Mouse (Mus musculus) mouse embryonic stem cell (cell line): Measurements from ENCODE around the gene Sbk2.

Source experiments
- in situ Hi-C, 2 experiments: fragments of 300-500 bp; cut with MboI; formaldehyde crosslinking; loops; 1 replicate in 1 of 2; 3 replicates in 1 of 2; pipeline ENCODE4 v1.14.3; 2019 to 2020; ENCODE audit warnings: low sequenced_read_pairs in 2 of 2, low pct_unique_long_range_greater_than_20kb in 1 of 2, mixed read lengths in 1 of 2; ENCODE audit not compliant: unreplicated experiment in 1 of 2

The Sbk2 gene

DNA sequence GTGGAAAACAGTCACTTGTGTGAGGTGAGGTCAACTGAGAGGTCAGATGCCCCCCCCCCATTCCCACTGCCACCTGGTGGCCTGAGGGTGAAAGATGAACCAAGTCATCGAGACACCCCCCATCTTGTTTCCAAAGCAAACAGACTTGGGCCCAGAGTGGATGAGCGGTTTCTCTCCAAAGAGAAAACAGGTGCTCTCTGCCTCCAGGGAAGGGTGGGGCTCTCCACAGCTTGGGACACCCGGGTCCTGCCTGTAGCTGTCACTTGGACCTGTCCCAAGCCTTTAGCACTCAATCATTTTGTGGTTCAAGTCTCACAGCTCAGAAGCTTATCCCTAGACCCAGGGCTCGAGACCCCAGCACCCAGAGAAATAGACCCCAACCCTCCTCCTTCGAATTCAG lies 679 bp downstream of the Sbk2 start:
- in situ Hi-C loops = no loop called here

DNA sequence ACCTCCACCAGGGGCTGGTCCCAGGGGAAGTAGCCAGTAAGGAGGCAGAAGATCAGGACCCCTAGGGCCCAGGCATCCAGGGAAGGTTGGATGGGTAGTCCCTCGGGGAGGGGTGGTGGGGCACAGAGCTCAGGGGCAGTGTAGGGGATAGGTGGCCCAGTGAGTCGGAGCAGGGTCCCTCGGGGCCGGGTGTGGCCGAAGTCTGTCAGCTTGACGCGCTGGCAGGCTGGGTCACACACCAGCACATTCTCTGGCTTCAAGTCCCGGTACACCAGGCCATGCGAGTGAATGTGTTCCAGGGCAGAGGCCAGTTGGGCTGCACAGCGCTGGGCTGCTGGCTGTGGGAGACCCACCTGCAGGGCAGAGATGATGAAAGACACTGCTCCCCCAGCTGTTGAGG lies 6.8 kb downstream of the Sbk2 start:
- in situ Hi-C loops = no loop called here

- in situ Hi-C loops = no loop called here
Observed at GRCm38 (mm10) chr7:4953815-4954445, 10.3 kb downstream of the Sbk2 start.

DNA sequence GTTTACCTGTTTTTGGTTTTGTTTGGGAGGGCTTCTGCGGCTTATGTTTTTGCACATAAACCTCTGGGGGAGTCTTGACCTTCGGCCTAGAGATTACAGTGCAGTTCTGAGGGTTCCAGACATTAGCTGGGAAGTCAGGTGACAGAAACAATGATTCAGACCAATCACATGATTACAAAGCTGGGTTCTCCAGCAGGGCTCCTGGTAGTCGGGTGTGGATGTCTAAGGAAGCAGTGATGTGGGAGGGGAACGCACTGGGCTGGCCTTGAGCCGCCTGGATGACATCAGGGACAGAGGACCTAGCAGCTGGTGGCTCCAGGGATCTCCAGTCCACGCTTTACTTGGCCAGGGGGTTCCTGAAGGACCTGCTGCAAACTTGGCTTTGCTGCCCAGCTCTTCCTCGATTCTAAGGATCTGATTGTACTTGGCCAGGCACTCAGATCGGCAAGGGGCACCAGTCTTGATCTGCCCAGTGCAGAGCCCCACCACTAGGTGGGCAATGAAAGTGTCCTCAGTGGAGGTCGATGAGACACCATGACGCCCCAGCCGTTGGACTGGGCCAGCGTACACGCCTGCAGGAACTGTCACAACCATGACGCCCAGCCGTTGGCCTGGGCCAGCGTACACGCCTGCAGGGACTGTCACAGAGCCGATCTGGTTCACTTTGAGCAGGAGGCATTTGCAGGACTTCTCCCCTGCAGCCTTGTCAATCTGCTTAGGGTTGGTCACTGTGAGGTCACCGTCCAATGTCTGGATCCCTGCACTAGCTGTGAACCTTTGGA lies 13.5 kb downstream of the Sbk2 start:
- in situ Hi-C loops = no loop called here

- in situ Hi-C loops = loop anchor here in 1 of 2 experiments (10.0 kb wide), 1 partner anchor 394 kb away; no protein-coding TSS in a partner anchor
Observed at GRCm38 (mm10) chr7:4948386-4948785, 15.8 kb downstream of the Sbk2 start.

DNA sequence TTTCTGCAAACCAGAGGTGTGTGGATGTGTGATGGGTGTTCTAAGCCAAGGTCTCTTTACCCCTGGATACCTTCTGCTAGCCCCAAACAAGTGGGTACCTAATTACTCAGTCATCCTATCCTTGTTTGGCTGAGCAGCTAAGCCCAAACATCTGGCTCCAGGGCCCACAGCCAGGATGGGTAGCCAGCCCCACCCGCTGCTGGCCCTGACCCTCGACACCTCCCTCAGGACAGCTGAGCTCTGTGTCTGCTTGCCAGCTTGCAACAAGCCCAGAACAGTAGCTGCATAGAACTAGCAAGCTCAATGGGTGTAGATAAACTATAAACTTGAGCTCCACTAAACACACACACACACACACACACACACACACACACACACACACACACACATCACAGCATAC lies 16.4 kb downstream of the Sbk2 start:
- in situ Hi-C loops = loop anchor here in 1 of 2 experiments (10.0 kb wide), 1 partner anchor 393 kb away; no protein-coding TSS in a partner anchor

DNA sequence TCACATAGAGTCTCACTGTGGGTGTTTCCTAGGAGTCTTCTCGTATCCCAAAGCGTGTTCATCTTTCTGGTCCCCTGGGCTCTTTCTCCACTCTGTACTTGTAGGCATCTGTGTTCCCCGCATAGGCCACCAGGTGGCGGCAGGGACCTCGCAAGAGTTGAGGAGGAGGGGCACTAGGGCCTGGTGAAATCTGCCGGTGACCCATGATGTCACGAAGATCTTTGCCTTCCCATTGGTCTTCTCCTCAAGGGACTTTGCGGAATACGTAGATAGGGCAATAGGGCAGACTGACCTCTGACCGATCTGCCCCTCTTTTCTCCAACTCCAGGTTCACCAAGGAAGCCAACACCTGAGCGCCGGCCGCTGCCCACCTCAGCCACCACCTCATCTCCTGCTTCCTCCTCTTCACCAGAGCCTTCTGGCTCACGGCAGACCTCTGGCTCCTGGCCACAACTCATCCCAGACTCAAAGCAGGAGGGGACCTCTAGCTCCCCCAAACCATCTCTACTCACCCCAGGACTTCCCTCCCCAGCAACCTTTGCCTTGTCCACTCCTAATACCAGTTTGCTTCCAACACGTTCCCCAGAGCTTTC lies 20.9 kb downstream of the Sbk2 start:
- in situ Hi-C loops = loop anchor here (5.0 to 10.0 kb wide), 3 partner anchors 34 to 389 kb away; no protein-coding TSS in a partner anchor

DNA sequence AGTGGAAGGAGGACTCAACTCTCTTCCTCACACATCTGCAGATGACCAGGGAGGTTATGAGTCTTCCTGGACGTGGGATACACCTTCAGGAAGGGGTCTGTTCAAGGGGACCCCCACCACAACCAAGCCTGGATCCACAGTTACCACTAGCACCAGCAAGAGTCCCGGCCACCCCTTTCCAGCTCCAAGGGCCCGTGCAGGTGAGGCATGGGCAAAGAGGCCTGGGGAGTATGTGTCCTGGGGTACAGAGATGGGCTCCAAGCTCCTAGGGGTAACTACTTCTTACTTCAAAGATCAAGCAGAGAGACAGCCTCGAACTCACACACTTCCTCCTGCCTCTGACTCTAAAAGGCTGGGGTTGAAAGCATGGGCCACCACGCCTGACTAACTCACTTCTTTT lies 21.5 kb downstream of the Sbk2 start:
- in situ Hi-C loops = loop anchor here (5.0 to 10.0 kb wide), 3 partner anchors 35 to 388 kb away; no protein-coding TSS in a partner anchor

DNA sequence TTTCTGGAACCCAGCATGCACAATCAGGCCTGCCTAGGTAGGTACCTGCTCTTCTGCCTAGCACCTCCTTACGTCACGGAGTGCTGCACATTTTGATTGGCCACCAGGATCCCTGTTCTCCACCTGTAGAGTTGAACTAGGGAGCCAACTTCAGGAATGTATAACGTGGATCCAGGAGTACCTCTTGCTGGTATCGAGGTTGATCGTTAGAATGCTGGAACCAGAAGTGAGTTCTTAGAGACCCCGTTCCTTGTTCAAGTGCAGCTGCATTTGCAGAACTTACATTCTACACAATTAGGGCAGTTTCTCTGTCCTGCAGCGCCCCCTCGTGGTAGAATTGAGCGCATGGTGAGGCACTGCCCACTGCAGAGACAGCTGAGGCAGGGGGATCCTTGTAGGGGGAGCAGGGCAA lies 24.1 kb downstream of the Sbk2 start:
- in situ Hi-C loops = loop anchor here (5.0 to 10.0 kb wide), 3 partner anchors 37 to 385 kb away; no protein-coding TSS in a partner anchor

- in situ Hi-C loops = no loop called here
Observed at GRCm38 (mm10) chr7:4938456-4938855, 25.8 kb downstream of the Sbk2 start.

DNA sequence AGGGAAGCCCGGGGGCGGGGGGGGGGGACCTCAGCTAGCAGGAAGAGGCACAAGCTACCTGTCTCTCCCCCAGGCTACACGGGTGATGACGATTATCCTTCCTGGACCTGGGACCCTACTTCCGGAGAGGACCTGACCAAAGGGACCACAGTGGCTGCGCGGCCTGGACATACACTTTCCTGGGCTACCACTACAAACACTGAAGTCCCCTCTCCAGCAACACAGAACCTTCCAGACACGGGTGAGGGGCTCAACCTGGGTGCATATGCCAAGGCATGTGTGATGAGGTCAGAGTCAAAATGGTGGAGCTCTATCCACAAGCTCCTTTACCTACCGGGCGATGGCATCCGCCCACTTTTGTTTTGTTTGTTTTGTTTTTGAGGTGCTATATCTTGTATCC lies 26.8 kb downstream of the Sbk2 start:
- in situ Hi-C loops = no loop called here

GRCm38 (mm10) chr7:4936832-4937231 lies 27.4 kb downstream of the Sbk2 start:
- in situ Hi-C loops = no loop called here

DNA sequence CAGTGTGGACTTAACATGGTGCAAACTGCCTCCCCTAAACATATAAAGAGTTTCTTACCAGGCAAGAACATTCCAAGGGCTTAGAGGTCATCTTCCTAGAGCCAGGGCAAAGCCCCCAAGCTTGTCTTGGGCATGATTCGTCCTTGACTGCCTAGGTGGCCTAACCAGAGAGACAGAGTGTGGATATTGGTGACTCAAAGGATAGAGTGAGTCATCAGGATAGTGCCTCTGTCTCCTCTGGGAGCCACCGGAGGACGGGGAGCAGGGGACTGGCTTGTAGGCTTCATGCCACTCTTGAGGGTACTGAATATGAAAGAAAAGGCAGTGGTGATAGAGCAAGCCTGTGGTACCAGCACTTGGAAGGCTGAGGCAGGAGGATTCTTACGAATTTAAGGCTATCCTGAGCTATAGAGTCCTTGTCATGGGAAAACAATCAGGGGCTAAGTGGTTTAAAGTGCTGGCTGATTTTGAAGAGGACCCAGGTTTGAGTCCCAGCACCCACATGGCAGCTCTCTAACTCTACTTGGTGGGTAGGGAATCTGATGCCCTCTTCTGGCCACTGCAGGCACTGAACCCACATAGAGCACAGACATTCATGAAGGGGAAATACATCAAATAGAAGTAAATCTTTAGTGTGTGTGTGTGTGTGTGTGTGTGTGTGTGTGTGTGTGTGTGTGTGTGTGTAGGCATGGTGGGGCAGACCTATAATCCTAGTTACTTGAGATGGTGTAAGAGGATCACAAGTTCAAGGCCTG lies 29.9 kb downstream of the Sbk2 start:
- in situ Hi-C loops = no loop called here

DNA sequence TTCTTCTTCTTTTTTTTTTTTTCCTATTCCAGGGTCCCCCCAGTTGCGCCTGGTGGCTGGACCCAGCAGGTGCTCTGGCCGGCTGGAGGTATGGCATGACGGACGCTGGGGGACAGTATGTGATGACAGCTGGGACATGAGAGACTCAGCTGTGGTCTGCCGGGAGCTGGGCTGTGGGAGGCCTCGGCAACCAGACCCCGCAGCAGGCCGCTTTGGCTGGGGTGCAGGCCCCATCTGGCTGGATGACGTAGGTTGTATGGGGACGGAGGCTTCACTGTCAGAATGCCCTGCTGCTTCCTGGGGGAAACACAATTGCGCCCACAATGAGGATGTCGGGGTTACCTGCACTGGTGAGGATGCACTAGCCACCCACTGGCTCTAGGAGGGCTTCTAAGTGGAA lies 31.1 kb downstream of the Sbk2 start:
- in situ Hi-C loops = no loop called here

GRCm38 (mm10) chr7:4928323-4928722 lies 35.9 kb downstream of the Sbk2 start:
- in situ Hi-C loops = no loop called here

DNA sequence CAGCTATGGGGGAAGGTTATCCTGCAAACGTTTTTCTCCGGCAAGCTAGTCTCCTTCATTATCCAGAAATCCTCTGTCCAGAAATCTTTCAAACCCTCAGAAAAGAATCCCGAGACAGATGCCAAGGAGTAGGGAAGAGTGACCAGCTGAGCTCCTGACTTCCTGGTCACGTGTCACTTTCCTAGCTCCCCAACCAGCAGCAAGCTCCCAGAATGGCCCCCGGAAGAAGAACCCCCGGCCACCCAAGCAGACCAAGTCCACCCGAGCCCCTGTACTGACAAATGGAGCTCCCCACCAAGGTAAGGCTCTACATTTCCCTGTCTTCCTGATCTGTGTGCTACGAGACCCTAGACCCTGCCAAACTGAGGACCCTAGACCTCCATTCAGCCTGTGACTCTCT lies 36.5 kb downstream of the Sbk2 start:
- in situ Hi-C loops = no loop called here

DNA sequence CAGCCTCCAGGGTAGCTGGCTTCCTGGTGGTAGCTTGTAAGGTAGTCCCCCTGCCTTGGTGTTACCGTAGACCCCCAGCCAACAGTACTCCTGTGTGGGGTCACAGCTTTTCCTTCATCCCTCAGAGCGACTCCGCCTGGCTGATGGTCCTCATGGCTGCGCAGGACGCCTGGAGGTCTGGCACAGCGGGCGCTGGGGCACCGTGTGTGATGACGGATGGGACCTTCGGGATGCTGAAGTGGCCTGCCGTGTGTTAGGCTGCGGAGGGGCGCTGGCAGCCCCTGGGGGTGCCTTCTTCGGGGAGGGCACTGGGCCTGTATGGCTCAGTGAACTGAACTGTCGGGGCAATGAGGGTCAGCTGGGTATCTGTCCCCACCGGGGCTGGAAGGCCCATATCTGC lies 37.4 kb downstream of the Sbk2 start:
- in situ Hi-C loops = no loop called here

GRCm38 (mm10) chr7:4925441-4926381 lies 38.5 kb downstream of the Sbk2 start, which contains the start of gene Ssc5d:
TSS of gene Ssc5d (plus strand) at chr7:4925785.
- in situ Hi-C loops = no loop called here
